Mouse (Mus musculus): ENCODE data around the gene Col5a2.

GRCm38 (mm10) chr1:45501437-45501836 is 1.6 kb downstream of the Col5a2 start:
- TF ChIP-seq CTCF (IDR thresholded peaks at IDR 0.05) (peak; percentile 37), EP300 (IDR thresholded peaks at IDR 0.05) (no peak)

All from lung, postnatal 0 days (tissue).